Mouse (Mus musculus) heart, embryonic 13.5 days (tissue): ENCODE measurements around the gene Nip7. TPM values are rescaled to one million over a fixed set of nuclear protein-coding genes. Genes with fewer than 3 reads are reported as not detected.
"Not testable (repeated sequence)": the region's sequence is repeated elsewhere in the genome, so short reads cannot be mapped to it uniquely, and the experiment has no call there.

Experiments
- ATAC-seq: fragments of 200-750 bp; cut with Nextera tagmentation; 2 replicates; pipeline ENCODE4 v1.8.0; 2017; ENCODE audit warnings: moderate TSS enrichment; ENCODE audit not compliant: insufficient number of reproducible peaks, low FRiP score, low TSS enrichment; ENCODE audit errors: extremely low read depth
- H3K27ac ChIP-seq: fragments of 300-500 bp; sonication (generic); replicated peaks from 2 replicates; pipeline ENCODE4 v1.5.1; 2015; ENCODE audit warnings: moderate library complexity, mild to moderate bottlenecking, inconsistent platforms
- H3K27me3 ChIP-seq: fragments of 300-500 bp; sonication (generic); replicated peaks from 2 replicates; pipeline ENCODE4 v1.6.1; 2015; ENCODE audit warnings: mild to moderate bottlenecking, inconsistent platforms
- H3K36me3 ChIP-seq: fragments of 300-500 bp; sonication (generic); 2 replicates; pipeline ENCODE4 v1.6.1; 2015; ENCODE audit warnings: mild to moderate bottlenecking, inconsistent platforms
- H3K4me1 ChIP-seq: fragments of 300-500 bp; sonication (generic); 2 replicates; pipeline ENCODE4 v1.6.1; 2015; ENCODE audit warnings: inconsistent platforms
- H3K4me2 ChIP-seq: fragments of 300-500 bp; sonication (generic); 2 replicates; pipeline ENCODE4 v1.6.1; 2015; ENCODE audit warnings: inconsistent platforms, mild to moderate bottlenecking, moderate library complexity
- H3K4me3 ChIP-seq: fragments of 300-500 bp; sonication (generic); 2 replicates; pipeline ENCODE4 v1.5.1; 2015; ENCODE audit warnings: moderate library complexity, mild to moderate bottlenecking, inconsistent platforms
- H3K9ac ChIP-seq: fragments of 300-500 bp; sonication (generic); 2 replicates; pipeline ENCODE4 v1.6.1; 2015; ENCODE audit warnings: inconsistent platforms, mild to moderate bottlenecking, moderate library complexity
- H3K9me3 ChIP-seq: fragments of 300-500 bp; sonication (generic); 2 replicates; pipeline ENCODE4 v1.6.1; 2016; ENCODE audit warnings: inconsistent platforms
- whole genome bisulfite sequencing: fragments of 180-500 bp; shearing (Covaris S2); methylation state at CpG from one replicate; pipeline ENCODE4 v1.1.7; 2015; ENCODE audit warnings: mixed read lengths; 5-methylcytosine and 5-hydroxymethylcytosine counted together
- polyA plus RNA-seq: library from polyadenylated mRNA; unstranded; fragments of >200 nt; fragmentation: Nextera tagmentation; extraction: Ambion mirVana; gene quantifications from 2 replicates; pipeline ENCODE4 v1.2.1, GENCODE M21; 2015

The Nip7 gene
- polyA plus RNA-seq, 1 experiment from 2014 or later, result 51.7 TPM

DNA sequence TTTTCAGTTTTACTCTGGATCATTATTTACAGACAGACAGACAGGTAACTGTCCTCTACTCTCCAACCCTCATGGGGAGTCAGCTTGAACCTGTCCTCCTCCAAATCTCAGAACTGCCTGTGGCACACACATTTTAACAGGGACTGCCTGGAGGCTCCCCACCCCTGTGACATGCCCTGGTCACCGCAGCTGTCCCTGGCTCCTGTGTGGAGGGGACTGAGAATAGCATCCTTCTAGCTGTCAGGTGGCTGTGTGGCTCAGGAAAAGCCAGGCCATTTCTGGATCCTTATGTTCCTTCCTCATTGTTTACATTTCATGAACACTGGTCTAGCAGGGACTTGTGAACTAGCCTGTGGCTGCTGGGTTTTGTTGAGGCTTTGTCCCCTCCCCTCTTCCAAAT lies 17.5 kb downstream of the Nip7 start:
- H3K27ac ChIP-seq, result no peak overlapping the region
- ATAC-seq, result no peak
- 90% methylated on average over 1 of the region's 1 CpGs for WGBS
- no peaks in the 10 kb centered on the region for H3K27me3 ChIP-seq
- no peaks in the 10 kb centered on the region for H3K9me3 ChIP-seq
- H3K36me3 ChIP-seq, result peaks cover 92% of the 10 kb centered on the region
- H3K4me2 ChIP-seq, result no peak overlapping the region
- H3K4me1 ChIP-seq, result peaks cover 6% of the 10 kb centered on the region; the same call in 1 of the 2 replicates
- no peak overlapping the region for H3K9ac ChIP-seq
- no peak overlapping the region for H3K4me3 ChIP-seq

DNA sequence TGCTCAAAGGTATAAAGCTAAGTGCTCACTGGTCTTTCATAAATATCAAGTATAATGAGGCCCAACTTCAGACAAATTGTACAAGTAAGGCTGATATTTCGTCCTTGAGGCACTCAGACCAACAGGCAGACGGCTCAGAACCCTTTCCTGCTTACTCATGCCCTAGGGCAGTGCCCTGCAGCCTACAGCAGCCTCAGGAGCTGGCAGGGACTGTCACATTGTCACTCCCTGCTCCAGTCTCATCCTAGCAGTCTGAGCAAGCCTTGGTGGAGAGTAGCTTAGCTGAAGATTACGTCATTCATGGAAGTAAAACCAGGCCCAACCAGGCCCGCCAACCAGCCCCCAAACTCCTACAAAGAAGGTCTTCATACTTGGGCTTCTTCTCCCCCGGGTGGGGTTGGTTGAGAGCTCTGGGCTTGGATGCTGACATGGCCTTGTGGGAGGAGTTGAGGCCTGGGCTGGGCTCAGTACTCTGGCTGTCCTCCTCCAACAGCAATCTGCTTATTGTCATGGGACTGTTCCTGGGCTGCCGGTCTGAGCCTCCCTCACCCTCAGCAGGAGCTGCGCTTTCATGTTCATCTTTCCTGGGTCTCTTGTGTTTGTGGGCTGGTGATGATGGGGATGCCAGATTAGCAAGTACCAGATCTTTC lies 19.7 kb downstream of the Nip7 start:
- Histone ChIP-seq H3K4me1 (peaks cover 6% of the 10 kb centered on the region; the same call in 1 of the 2 replicates), H3K4me3 (no peak overlapping the region), H3K4me2 (no peak overlapping the region), H3K27me3 (no peaks in the 10 kb centered on the region), H3K27ac (no peak overlapping the region), H3K9me3 (no peaks in the 10 kb centered on the region), H3K9ac (no peak overlapping the region), H3K36me3 (peaks cover 93% of the 10 kb centered on the region)
- ATAC-seq, result no peak
- 77% methylated on average over 7 of the region's 7 CpGs for WGBS

DNA sequence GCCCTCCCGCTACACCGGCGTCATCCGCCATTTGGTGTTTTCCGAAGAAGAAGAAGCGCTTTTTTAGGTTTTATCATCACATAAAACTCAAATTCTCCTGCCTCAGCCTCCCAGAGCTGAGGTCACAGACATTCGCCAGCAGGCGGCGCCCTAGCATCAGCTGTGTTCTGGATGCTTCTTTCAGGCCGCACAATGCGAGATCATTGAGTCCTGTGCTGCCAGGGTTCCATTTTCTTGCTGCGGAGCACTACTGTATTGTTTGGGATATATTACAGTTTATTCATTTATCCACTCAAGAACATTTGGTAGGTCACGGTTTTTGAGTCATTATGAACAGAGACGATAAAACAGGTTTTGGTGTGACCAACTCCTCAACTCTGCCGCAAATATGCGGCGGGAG lies 28.7 kb downstream of the Nip7 start:
- Histone ChIP-seq H3K27ac (no peak overlapping the region), H3K27me3 (no peaks in the 10 kb centered on the region), H3K36me3 (peaks cover 90% of the 10 kb centered on the region), H3K4me1 (no peaks in the 10 kb centered on the region), H3K4me3 (no peak overlapping the region), H3K9me3 (no peaks in the 10 kb centered on the region), H3K4me2 (no peak overlapping the region), H3K9ac (no peak overlapping the region)
- WGBS, result 92% methylated on average over 17 of the region's 17 CpGs
- ATAC-seq, result no peak

DNA sequence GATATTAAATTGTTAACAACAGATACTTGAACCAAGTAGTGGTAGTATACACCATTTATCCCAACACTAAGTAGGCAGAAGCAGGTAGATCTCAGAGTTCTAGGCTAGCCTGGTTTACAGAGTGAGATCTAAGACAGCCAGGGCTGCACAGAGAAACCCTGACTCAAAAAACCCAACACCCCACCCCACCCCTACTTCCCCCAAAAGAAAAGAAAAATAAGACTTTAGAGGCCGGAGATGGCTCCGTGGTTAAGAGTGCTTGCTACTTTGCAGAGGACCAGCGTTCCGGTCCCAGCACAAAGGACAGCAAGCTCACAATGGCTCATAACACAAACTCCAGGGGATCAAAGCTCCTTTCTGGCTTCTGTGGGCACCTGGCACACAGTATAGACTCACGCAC lies 29.3 kb downstream of the Nip7 start:
- no peak overlapping the region for H3K4me3 ChIP-seq
- ATAC-seq, result no peak
- H3K4me1 ChIP-seq, result no peaks in the 10 kb centered on the region
- H3K9me3 ChIP-seq, result no peaks in the 10 kb centered on the region
- no peak overlapping the region for H3K9ac ChIP-seq
- no peak overlapping the region for H3K27ac ChIP-seq
- no peaks in the 10 kb centered on the region for H3K27me3 ChIP-seq
- no peak overlapping the region for H3K4me2 ChIP-seq
- peaks cover 90% of the 10 kb centered on the region for H3K36me3 ChIP-seq
- 96% methylated on average over 5 of the region's 5 CpGs for WGBS

DNA sequence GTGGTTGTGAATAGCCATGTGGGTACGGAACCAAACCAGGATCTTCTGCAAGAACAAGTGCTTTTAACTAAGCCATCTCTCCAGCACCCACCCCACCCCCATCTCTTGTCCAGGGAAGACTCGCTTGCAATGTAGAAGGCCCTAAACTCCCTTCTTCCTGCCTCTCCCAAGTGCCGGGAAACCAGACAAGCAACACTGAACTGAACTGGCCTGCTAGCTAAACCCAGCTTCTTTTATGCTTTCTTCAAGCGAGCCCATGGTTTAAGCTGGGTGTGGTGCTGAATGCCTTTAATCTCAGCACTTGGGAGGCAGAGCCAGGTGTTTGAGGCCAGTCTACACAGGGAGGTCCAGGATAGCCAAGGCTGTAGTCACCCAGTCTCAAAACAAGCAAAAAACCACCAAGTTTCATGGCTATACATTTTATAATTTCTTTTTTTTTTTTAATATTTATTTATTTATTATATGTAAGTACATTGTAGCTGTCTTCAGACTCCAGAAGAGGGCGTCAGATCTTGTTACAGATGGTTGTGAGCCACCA lies 31.9 kb downstream of the Nip7 start:
- no peak overlapping the region for H3K9ac ChIP-seq
- no peak overlapping the region for H3K4me3 ChIP-seq
- H3K36me3 ChIP-seq, result peaks cover 88% of the 10 kb centered on the region
- H3K4me1 ChIP-seq, result no peaks in the 10 kb centered on the region
- H3K27ac ChIP-seq, result no peak overlapping the region
- ATAC-seq, result no peak
- no peak overlapping the region for H3K4me2 ChIP-seq
- H3K27me3 ChIP-seq, result no peaks in the 10 kb centered on the region
- no peaks in the 10 kb centered on the region for H3K9me3 ChIP-seq
- 94% methylated on average over 5 of the region's 5 CpGs for WGBS

DNA sequence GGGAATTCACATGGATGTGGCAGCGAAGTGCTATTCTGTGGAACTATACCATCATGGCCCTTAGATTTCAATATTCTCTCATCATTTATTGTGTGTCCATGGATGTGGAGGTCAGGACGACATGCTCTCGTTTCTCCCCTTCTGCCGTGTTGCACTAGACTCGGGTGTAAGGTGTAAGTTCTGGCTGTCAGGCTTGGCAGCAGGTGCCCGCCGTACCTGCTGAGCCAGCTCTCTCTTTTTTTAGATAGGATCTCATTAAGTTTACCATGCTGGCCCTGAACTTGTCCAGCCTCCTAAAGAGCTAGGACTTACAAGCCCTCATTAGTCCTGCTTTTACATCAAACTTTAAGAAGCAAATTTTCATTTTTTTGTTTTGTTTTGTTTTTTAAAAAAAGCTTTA lies 33.9 kb downstream of the Nip7 start:
- no peak overlapping the region for H3K4me3 ChIP-seq
- no peak overlapping the region for H3K9ac ChIP-seq
- peaks cover 19% of the 10 kb centered on the region for H3K4me1 ChIP-seq
- H3K36me3 ChIP-seq, result peaks cover 83% of the 10 kb centered on the region
- no peak overlapping the region for H3K27ac ChIP-seq
- 95% methylated on average over 7 of the region's 7 CpGs for WGBS
- H3K27me3 ChIP-seq, result no peaks in the 10 kb centered on the region
- ATAC-seq, result no peak
- H3K9me3 ChIP-seq, result no peaks in the 10 kb centered on the region
- H3K4me2 ChIP-seq, result no peak overlapping the region

DNA sequence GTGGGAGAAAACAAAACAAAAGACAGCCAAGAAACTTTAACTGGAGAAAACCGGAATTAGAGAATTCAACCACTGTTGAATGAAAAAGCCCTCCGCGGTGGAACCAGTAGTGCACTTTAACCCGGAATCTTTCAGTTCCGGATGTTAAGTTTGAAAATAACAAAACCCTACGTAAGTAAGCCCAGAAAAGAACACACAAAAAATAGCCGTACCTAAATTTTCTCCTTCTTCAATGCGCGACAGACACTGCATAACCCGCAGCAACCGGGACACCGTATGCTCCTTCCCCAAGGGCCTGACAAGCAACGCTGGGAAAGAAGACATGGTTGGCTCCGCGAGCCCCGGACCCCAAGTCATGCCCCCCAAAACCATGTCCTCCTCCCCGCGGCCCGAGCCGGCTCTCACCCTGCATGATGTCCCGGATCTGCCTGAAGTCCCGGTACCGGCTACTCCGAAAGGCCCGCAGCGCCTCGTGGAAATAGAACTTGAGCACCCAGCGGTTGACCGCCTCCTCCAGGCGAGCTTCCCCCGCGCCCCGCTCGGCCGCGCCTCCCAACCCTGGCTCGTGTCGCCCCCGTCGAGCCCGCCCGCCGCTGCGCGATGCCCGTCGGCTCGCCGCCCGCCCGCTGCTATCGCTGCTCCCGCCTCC lies 39.2 kb downstream of the Nip7 start:
- ATAC-seq, result peak; percentile 66
- Histone ChIP-seq H3K4me3 (peak overlapping the region; percentile 95), H3K4me2 (peak overlapping the region; percentile 74), H3K27me3 (no peaks in the 10 kb centered on the region), H3K27ac (peak overlapping the region; percentile 92), H3K36me3 (peaks cover 36% of the 10 kb centered on the region), H3K4me1 (peaks cover 24% of the 10 kb centered on the region), H3K9me3 (no peaks in the 10 kb centered on the region), H3K9ac (peak overlapping the region; percentile 96)
- WGBS, result under 1% methylated on average over 51 of the region's 53 CpGs

DNA sequence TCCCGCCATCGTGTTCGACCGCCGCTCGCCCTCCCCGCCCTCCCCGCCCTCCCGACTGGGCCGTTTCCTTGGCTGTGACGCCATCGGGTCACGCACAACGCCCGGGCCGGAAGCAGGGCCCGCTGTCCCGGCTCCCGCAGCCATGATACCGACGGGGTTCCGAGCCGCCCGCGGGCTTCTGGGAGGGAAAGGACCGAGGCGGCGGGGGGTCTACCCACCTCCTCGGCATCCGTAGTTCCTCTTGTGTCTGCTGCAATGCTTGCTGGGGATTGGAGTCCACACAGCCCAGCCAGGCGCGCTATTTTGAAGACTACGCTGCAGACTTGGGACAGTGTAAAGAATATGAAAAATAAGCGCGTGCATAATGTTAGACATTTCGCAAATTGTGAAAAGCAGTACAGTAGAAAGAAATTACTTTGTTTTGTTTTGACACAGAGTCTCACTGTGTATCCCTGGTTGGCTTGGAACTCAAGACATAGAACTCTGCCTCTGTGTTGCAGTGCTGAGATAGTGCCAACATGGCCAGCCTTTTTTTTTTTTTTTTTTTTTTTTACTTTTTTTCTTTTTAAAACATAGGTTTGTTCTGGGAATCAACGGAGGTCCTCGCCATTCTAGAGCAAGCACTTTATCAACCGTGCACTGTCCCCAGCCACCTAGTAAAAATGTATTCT lies 39.8 kb downstream of the Nip7 start, which contains the start of gene Terf2:
Terf2 (minus strand) TSS at position 182 of the 671 bp plus-strand sequence.
- Histone ChIP-seq H3K4me1 (peaks cover 24% of the 10 kb centered on the region), H3K36me3 (peaks cover 29% of the 10 kb centered on the region), H3K27ac (peak within 1 kb of the TSS; percentile 92), H3K9ac (peak within 1 kb of the TSS; percentile 96), H3K9me3 (no peaks in the 10 kb centered on the region), H3K27me3 (no peaks in the 10 kb centered on the region), H3K4me2 (peak within 1 kb of the TSS; percentile 74), H3K4me3 (peak within 1 kb of the TSS; percentile 95)
- WGBS, result 3% methylated on average over 39 of the region's 39 CpGs
- peak; percentile 89 for ATAC-seq

DNA sequence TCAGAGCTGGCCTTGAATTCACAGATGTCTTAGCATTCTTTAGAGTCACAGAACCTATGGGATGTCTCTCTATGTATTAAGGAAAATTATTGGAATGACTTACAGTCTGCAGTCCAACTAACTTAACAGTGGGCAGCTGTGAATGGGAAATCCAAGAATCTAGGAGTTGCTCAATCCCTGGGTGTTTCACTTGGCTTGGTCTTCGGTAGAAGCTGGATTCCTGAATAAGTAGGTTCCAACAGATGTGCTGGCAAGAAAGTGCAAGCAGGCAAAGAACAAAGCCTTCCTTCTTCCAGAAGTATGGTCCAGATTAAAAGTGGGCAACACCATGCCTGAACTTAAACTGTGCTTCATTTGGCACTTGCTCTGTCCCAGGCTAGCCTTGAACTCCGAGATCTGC lies 44.0 kb downstream of the Nip7 start:
- no peaks in the 10 kb centered on the region for H3K36me3 ChIP-seq
- H3K4me1 ChIP-seq, result peaks cover 4% of the 10 kb centered on the region
- H3K9ac ChIP-seq, result no peak overlapping the region
- ATAC-seq, result no peak
- no peaks in the 10 kb centered on the region for H3K9me3 ChIP-seq
- H3K27me3 ChIP-seq, result no peaks in the 10 kb centered on the region
- WGBS, result 78% methylated on average over 2 of the region's 2 CpGs
- H3K4me3 ChIP-seq, result no peak overlapping the region
- no peak overlapping the region for H3K4me2 ChIP-seq
- no peak overlapping the region for H3K27ac ChIP-seq

DNA sequence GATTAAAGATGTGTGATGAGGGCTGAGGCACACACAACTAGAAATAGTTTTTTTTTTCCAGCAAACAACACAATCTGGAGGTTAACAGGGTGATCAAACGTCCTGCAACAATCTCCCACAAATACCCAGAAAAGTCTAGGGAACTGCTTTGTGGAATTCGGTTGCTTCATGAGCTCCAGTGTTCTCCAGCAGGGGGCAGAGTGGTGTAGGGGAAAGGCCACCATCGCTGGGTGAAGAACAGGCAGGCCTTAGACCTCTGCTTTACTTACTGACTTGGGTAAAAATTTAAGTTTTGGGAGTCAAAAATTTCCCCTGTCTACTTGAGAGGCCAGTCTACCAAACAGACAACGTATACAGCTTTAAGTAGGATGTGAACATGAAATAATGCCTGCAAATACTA lies 47.9 kb downstream of the Nip7 start:
- Histone ChIP-seq H3K9ac (no peak overlapping the region), H3K4me3 (no peak overlapping the region), H3K36me3 (no peaks in the 10 kb centered on the region), H3K27ac (no peak overlapping the region), H3K4me2 (no peak overlapping the region), H3K9me3 (no peaks in the 10 kb centered on the region), H3K4me1 (no peaks in the 10 kb centered on the region), H3K27me3 (no peaks in the 10 kb centered on the region)
- no peak for ATAC-seq
- WGBS, result 13% methylated on average over 4 of the region's 4 CpGs

DNA sequence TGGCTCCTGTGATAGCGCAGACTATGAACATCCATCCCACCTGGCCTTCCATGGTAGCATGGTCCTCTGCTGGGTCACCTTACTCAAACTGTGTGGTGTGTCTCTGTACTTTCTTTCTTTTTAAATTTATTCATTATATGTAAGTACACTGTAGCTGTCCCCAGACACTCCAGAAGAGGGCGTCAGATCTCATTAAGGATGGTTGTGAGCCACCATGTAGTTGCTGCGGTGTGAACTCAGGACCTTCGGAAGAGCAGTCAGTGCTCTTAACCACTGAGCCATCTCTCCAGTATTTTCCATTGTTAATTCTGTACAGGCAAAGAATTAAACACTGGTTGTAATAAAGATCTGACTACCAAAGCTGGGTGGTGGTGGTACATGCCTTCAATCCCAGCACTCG lies 51.4 kb downstream of the Nip7 start:
- not testable (repeated sequence) for H3K27me3 ChIP-seq, H3K4me2 ChIP-seq, H3K27ac ChIP-seq, H3K9me3 ChIP-seq, H3K4me1 ChIP-seq, H3K36me3 ChIP-seq, H3K4me3 ChIP-seq, H3K9ac ChIP-seq, ATAC-seq
- WGBS, result 90% methylated on average over 5 of the region's 5 CpGs
